Mouse (Mus musculus) MEL (cell line): ENCODE results near the gene Aarsd1. TPM values are rescaled to one million over a fixed set of nuclear protein-coding genes. Genes with fewer than 3 reads are reported as not detected.

Source experiments
- DNase-seq: peaks from one replicate; pipeline ENCODE4 v3.0.0; 2011; ENCODE audit warnings: low read depth, low spot score
- H3K27ac ChIP-seq: 2 replicates; pipeline ENCODE4 v1.5.1; 2012; ENCODE audit warnings: low read depth, mild to moderate bottlenecking, control low read depth, low read length, moderate library complexity; ENCODE audit not compliant: control insufficient read depth
- H3K27me3 ChIP-seq, 2 experiments: fragments of 150-350 bp in 1 of 2; sonication (generic) in 1 of 2; 2 replicates each; pipeline ENCODE4 v1.6.1; 2012; ENCODE audit warnings: low read length in 2 of 2, mild to moderate bottlenecking in 2 of 2, improper control_type of control experiment in 1 of 2, moderate library complexity in 1 of 2; ENCODE audit not compliant: insufficient read depth in 2 of 2, control insufficient read depth in 1 of 2
- H3K36me3 ChIP-seq, 2 experiments: 2 replicates each; pipeline ENCODE4 v1.6.1; 2012 to 2014; ENCODE audit warnings: low read length in 2 of 2, improper control_type of control experiment in 1 of 2, inconsistent platforms in 1 of 2, mild to moderate bottlenecking in 1 of 2; ENCODE audit not compliant: insufficient read depth in 2 of 2, control insufficient read depth in 1 of 2
- H3K4me1 ChIP-seq, 2 experiments: fragments of 150-350 bp in 1 of 2; sonication (generic) in 1 of 2; 2 replicates each; pipeline ENCODE4 v1.6.1; 2012; ENCODE audit warnings: low read length in 2 of 2, improper control_type of control experiment in 1 of 2, mild to moderate bottlenecking in 1 of 2; ENCODE audit not compliant: insufficient read depth in 2 of 2, control insufficient read depth in 1 of 2
- H3K4me3 ChIP-seq, 2 experiments: fragments of 150-350 bp in 1 of 2; sonication (generic) in 1 of 2; 2 replicates each; pipeline ENCODE4 v1.5.1; 2012; ENCODE audit warnings: low read depth in 2 of 2, low read length in 2 of 2, mild to moderate bottlenecking in 2 of 2, moderate library complexity in 2 of 2, control low read depth in 1 of 2, improper control_type of control experiment in 1 of 2; ENCODE audit not compliant: control insufficient read depth in 1 of 2, insufficient read depth in 1 of 2
- H3K79me2 ChIP-seq: 2 replicates; pipeline ENCODE4 v1.6.1; 2012; ENCODE audit warnings: mild to moderate bottlenecking, low read length, moderate library complexity; ENCODE audit not compliant: control insufficient read depth, poor library complexity, insufficient read depth
- H3K9ac ChIP-seq: 2 replicates; pipeline ENCODE4 v1.6.1; 2012; ENCODE audit warnings: low read depth, mild to moderate bottlenecking, control low read depth, low read length, moderate library complexity; ENCODE audit not compliant: control insufficient read depth, poor library complexity, severe bottlenecking
- H3K9me3 ChIP-seq: fragments of 150-350 bp; sonication (generic); replicated peaks from 2 replicates; pipeline ENCODE4 v1.6.1; 2012; ENCODE audit warnings: mild to moderate bottlenecking, low read length, improper control_type of control experiment, moderate library complexity; ENCODE audit not compliant: insufficient read depth
- CHD1 ChIP-seq: IDR thresholded peaks from 2 replicates; pipeline ENCODE4 v1.6.1; 2012; ENCODE audit warnings: low read depth, mild to moderate bottlenecking, inconsistent platforms, low read length, improper control_type of control experiment
- EP300 ChIP-seq, 2 experiments: IDR thresholded peaks; 2 replicates each; pipeline ENCODE4 v1.6.1; 2011; ENCODE audit warnings: improper control_type of control experiment in 2 of 2, low read length in 2 of 2, low read depth in 1 of 2, mild to moderate bottlenecking in 1 of 2
- ETS1 ChIP-seq: IDR thresholded peaks from 2 replicates; pipeline ENCODE4 v1.6.1; 2012; ENCODE audit warnings: low read depth, mild to moderate bottlenecking, inconsistent platforms, low read length, improper control_type of control experiment, moderate library complexity
- HCFC1 ChIP-seq: IDR thresholded peaks from 2 replicates; pipeline ENCODE4 v1.6.1; 2012; ENCODE audit warnings: low read depth, mild to moderate bottlenecking, inconsistent platforms, low read length, improper control_type of control experiment, moderate library complexity
- MAZ ChIP-seq: IDR thresholded peaks from 2 replicates; pipeline ENCODE4 v1.6.1; 2012; ENCODE audit warnings: low read depth, mild to moderate bottlenecking, inconsistent platforms, low read length, improper control_type of control experiment
- MEF2A ChIP-seq: IDR thresholded peaks from 2 replicates; pipeline ENCODE4 v1.6.1; 2014; ENCODE audit warnings: low read depth, mild to moderate bottlenecking, inconsistent platforms, low read length, improper control_type of control experiment; ENCODE audit not compliant: poor library complexity, insufficient replicate concordance, severe bottlenecking; ENCODE audit errors: extremely low read depth
- MXI1 ChIP-seq: IDR thresholded peaks from 2 replicates; pipeline ENCODE4 v1.6.1; 2011; ENCODE audit warnings: mild to moderate bottlenecking, low read depth, low read length, improper control_type of control experiment
- MYC ChIP-seq: IDR thresholded peaks from 2 replicates; pipeline ENCODE4 v1.6.1; 2011; ENCODE audit warnings: low read depth, mild to moderate bottlenecking, low read length, improper control_type of control experiment, moderate library complexity
- POLR2AphosphoS5 ChIP-seq: IDR thresholded peaks from 2 replicates; pipeline ENCODE4 v1.6.1; 2012; ENCODE audit warnings: low read depth, borderline replicate concordance, mild to moderate bottlenecking, inconsistent platforms, low read length, moderate library complexity, mixed read lengths
- TAL1 ChIP-seq: IDR thresholded peaks from 2 replicates; pipeline ENCODE4 v1.6.1; 2012; ENCODE audit warnings: mild to moderate bottlenecking, inconsistent platforms, low read length, moderate library complexity, mixed read lengths
- TCF12 ChIP-seq: IDR thresholded peaks from 2 replicates; pipeline ENCODE4 v1.6.1; 2014; ENCODE audit warnings: low read depth, mild to moderate bottlenecking, inconsistent platforms, low read length, improper control_type of control experiment, moderate library complexity
- USF1 ChIP-seq: IDR thresholded peaks from 2 replicates; pipeline ENCODE4 v1.6.1; 2014; ENCODE audit warnings: low read depth, mild to moderate bottlenecking, inconsistent platforms, low read length, improper control_type of control experiment, moderate library complexity
- ZKSCAN1 ChIP-seq: IDR thresholded peaks from 2 replicates; pipeline ENCODE4 v1.6.1; 2012; ENCODE audit warnings: low read depth, mild to moderate bottlenecking, inconsistent platforms, low read length, improper control_type of control experiment, moderate library complexity
- ZMIZ1 ChIP-seq: IDR thresholded peaks from 2 replicates; pipeline ENCODE4 v1.6.1; 2012; ENCODE audit warnings: low read depth, mild to moderate bottlenecking, inconsistent platforms, low read length, improper control_type of control experiment, moderate library complexity
- ZNF384 ChIP-seq: IDR thresholded peaks from 2 replicates; pipeline ENCODE4 v1.6.1; 2012; ENCODE audit warnings: low read depth, mild to moderate bottlenecking, inconsistent platforms, low read length, improper control_type of control experiment
- polyA plus RNA-seq, 2 experiments: library from polyadenylated mRNA; stranded (reverse) in 1 of 2; unstranded in 1 of 2; fragments of >175 nt in 1 of 2; fragments of >200 nt in 1 of 2; gene quantifications; 2 replicates each; pipeline versions ENCODE4 v1.2.1 to v1.2.4; 2012; ENCODE audit warnings: low replicate concordance in 2 of 2, low read depth in 1 of 2; ENCODE audit not compliant: insufficient read length in 2 of 2, insufficient read depth in 1 of 2, missing spikeins in 1 of 2
- total RNA-seq: library from RNA; depleted of rRNA; stranded (reverse); fragments of 300-350 nt; gene quantifications from 2 replicates; pipeline ENCODE4 v1.2.3, GENCODE M21; 2012

The Aarsd1 gene
- total and polyA plus RNA-seq, 3 experiments, result 80.5 to 371 (median 133) TPM

- no peak overlapping the region for H3K9ac ChIP-seq
- no peaks in the 10 kb centered on the region for H3K4me1 ChIP-seq
- H3K79me2 ChIP-seq, result no peaks in the 10 kb centered on the region
- no peak for DNase-seq
- no peaks in the 10 kb centered on the region for H3K36me3 ChIP-seq
- TF ChIP-seq TAL1 (no peak), ZMIZ1 (no peak), MAZ (no peak), TCF12 (no peak), CHD1 (no peak), USF1 (no peak), ZNF384 (no peak), ZKSCAN1 (no peak), EP300 (IDR thresholded peaks at IDR 0.05; ENCODE audit: low read depth in 1 of 2, low read length in 2 of 2) (no peak), ETS1 (no peak), MXI1 (no peak), MEF2A (no peak), POLR2AphosphoS5 (no peak)
- H3K9me3 ChIP-seq, result no peaks in the 10 kb centered on the region
- peaks cover 18 to 37% of the 10 kb centered on the region in 2 experiments for H3K27me3 ChIP-seq
- no peak overlapping the region for H3K27ac ChIP-seq
- no peak overlapping the region for H3K4me3 ChIP-seq
Observed at GRCm38 (mm10) chr11:101374421-101374938, 42.9 kb downstream of the Aarsd1 start.

- H3K27ac ChIP-seq, result no peak overlapping the region
- no peak overlapping the region for H3K4me3 ChIP-seq
- H3K36me3 ChIP-seq, result no peaks in the 10 kb centered on the region
- no peak overlapping the region for H3K9ac ChIP-seq
- TF ChIP-seq MYC, result no peak
- no peak for TF ChIP-seq ZNF384
- TF ChIP-seq HCFC1, result no peak
- no peaks in the 10 kb centered on the region for H3K4me1 ChIP-seq
- no peaks in the 10 kb centered on the region for H3K9me3 ChIP-seq
- no peak for DNase-seq
- H3K79me2 ChIP-seq, result no peaks in the 10 kb centered on the region
- H3K27me3 ChIP-seq, result peaks cover 4 to 17% of the 10 kb centered on the region in 2 experiments; a peak in 3 of 4 replicates
Observed at GRCm38 (mm10) chr11:101370141-101370540, 47.3 kb downstream of the Aarsd1 start.
